Mouse (Mus musculus) spleen, adult 2 months (tissue): ENCODE measurements around the gene Cps1.

ENCODE experiments used
- CTCF ChIP-seq: fragments of 200-500 bp; IDR thresholded peaks from 2 replicates; pipeline ENCODE4 v1.5.1; 2011; ENCODE audit warnings: mild to moderate bottlenecking, inconsistent platforms; ENCODE audit not compliant: insufficient read depth, insufficient read length, insufficient replicate concordance; ENCODE audit errors: extremely low read depth
- POLR2A ChIP-seq: fragments of 200-500 bp; IDR thresholded peaks from 2 replicates; pipeline ENCODE4 v1.6.1; 2011; ENCODE audit warnings: low read depth, low read length, inconsistent platforms

DNA sequence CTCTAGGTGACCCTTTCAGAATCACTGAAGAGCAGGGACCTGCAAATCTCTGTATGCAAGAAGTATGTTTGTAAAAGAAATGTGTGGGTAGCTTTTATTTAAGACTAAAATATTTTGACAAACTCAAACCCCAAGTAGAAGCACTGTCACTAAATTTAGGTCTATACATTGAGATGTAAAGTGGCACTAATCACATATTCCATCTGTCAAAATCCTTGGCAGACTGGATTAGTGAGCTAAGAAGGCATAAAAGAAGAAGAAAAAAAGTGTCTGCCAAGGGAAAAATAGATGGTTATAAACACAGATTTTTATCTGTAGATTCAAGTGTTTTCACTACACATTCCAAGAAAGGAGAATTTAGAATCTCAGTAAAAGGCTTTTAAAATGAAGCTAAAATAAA lies 145.6 kb downstream of the Cps1 start:
- TF ChIP-seq POLR2A (no peak), CTCF (no peak)
